Mouse (Mus musculus) midbrain, postnatal 0 days (tissue): ENCODE results near the gene Oxnad1. TPM values are rescaled to one million over a fixed set of nuclear protein-coding genes. Genes with fewer than 3 reads are reported as not detected.

ENCODE experiments used
- ATAC-seq: fragments of 200-750 bp; cut with Nextera tagmentation; 2 replicates; pipeline ENCODE4 v1.8.0; 2017; ENCODE audit warnings: moderate number of reproducible peaks, mild to moderate bottlenecking, moderate TSS enrichment, moderate library complexity; ENCODE audit not compliant: low FRiP score
- DNase-seq: peaks from one replicate; pipeline ENCODE4 v3.0.0-alpha.2; 2015; ENCODE audit warnings: low spot score
- H3K27ac ChIP-seq: fragments of 300-500 bp; sonication (generic); 2 replicates; pipeline ENCODE4 v1.5.1; 2014; ENCODE audit warnings: low read depth, mild to moderate bottlenecking, low read length, mixed read lengths
- H3K27me3 ChIP-seq: fragments of 300-500 bp; sonication (generic); 2 replicates; pipeline ENCODE4 v1.6.1; 2014; ENCODE audit warnings: low read length, control low read depth, mixed read lengths; ENCODE audit not compliant: insufficient read depth
- H3K36me3 ChIP-seq: fragments of 300-500 bp; sonication (generic); 2 replicates; pipeline ENCODE4 v1.6.1; 2014; ENCODE audit warnings: low read length, control low read depth, mixed read lengths; ENCODE audit not compliant: insufficient read depth
- H3K4me1 ChIP-seq: fragments of 300-500 bp; sonication (generic); 2 replicates; pipeline ENCODE4 v1.6.1; 2014; ENCODE audit warnings: mild to moderate bottlenecking, control low read depth, antibody characterized with exemption, low read length, mixed read lengths; ENCODE audit not compliant: insufficient read depth
- H3K4me2 ChIP-seq: fragments of 300-500 bp; sonication (generic); 2 replicates; pipeline ENCODE4 v1.6.1; 2014; ENCODE audit warnings: low read depth, mild to moderate bottlenecking, low read length, mixed read lengths; ENCODE audit not compliant: poor library complexity, severe bottlenecking
- H3K4me3 ChIP-seq: fragments of 300-500 bp; sonication (generic); 2 replicates; pipeline ENCODE4 v1.5.1; 2014; ENCODE audit warnings: low read depth, mild to moderate bottlenecking, low read length, moderate library complexity
- H3K9ac ChIP-seq: fragments of 300-500 bp; sonication (generic); replicated peaks from 2 replicates; pipeline ENCODE4 v1.6.1; 2014; ENCODE audit warnings: mild to moderate bottlenecking, low read length, moderate library complexity, mixed read lengths; ENCODE audit not compliant: poor library complexity, severe bottlenecking
- H3K9me3 ChIP-seq: fragments of 300-500 bp; sonication (generic); 2 replicates; pipeline ENCODE4 v1.6.1; 2016; ENCODE audit warnings: low read length, control low read depth
- CTCF ChIP-seq: IDR thresholded peaks from 2 replicates; pipeline ENCODE4 v1.5.1; 2016; ENCODE audit warnings: antibody characterized with exemption, mild to moderate bottlenecking
- WGBS: fragments of 180-500 bp; shearing (Covaris S2); extraction: QIAGEN DNeasy Blood & Tissue Kit; methylation state at CpG from one replicate; pipeline ENCODE4 v1.1.7; 2014; 5-methylcytosine and 5-hydroxymethylcytosine counted together
- polyA plus RNA-seq: library from polyadenylated mRNA; unstranded; fragments of >200 nt; fragmentation: Nextera tagmentation; extraction: Ambion mirVana; gene quantifications from 2 replicates; pipeline ENCODE4 v1.2.1, GENCODE M21; 2015
- total RNA-seq: library from RNA; depleted of rRNA; stranded (reverse); fragments of >200 nt; gene quantifications from 2 replicates; pipeline ENCODE4 v1.2.3, GENCODE M21; 2014; rRNA removed

Gene Oxnad1
- total RNA-seq (22.6 and 28.2 TPM in 2 replicates), polyA plus RNA-seq (17.8 and 20.0 TPM in 2 replicates)

DNA sequence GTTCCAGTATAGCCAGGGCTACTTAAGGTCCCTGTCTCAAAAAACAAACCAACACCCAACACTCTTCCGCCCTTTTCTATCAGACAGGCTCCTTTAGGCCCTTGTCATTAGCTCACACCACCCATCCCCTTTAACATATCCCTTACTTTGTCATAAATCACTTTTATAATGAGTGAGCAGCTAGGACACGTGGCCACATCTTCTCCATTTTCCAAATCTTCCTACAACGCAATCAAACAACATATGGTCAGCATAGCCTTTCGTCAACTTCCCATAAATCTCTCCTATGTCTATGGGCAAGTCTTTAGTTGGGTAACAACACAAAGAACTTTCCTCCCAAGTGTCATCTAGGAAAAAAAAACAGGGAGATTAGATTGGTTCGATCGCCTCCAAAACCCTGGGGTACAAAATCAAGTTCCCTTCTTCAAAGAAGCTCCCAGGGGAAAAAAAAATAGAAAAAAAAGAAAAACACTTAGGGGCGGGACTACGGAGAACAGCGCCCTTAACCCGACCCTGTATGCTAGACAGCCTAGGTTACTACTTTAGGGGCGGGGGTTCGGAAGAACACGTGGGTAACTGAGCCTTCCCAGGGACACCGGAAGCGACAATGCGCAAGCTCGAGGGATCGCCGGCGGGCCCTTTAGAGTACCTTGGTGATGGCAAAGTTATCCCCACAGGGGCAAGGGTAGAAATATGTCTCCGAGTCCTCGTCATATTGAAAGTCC is at the start of gene Oxnad1:
Oxnad1 (plus strand) TSS at position 614 of the 725 bp plus-strand sequence.
- DNase-seq (peak; percentile 93), ATAC-seq (peak; percentile 93)
- H3K27me3 ChIP-seq: no peaks in the 10 kb centered on the region
- peak within 1 kb of the TSS; percentile 65 for H3K9ac ChIP-seq
- H3K36me3 ChIP-seq: peaks cover 14% of the 10 kb centered on the region
- H3K27ac ChIP-seq: peak within 1 kb of the TSS; percentile 68
- no peak for TF ChIP-seq CTCF
- peak within 1 kb of the TSS; percentile 72 for H3K4me2 ChIP-seq
- H3K4me1 ChIP-seq: 0 out of 2 replicates have a peak, but pooled peaks cover 5% of the 10 kb centered on the region
- no peaks in the 10 kb centered on the region for H3K9me3 ChIP-seq
- H3K4me3 ChIP-seq: peak within 1 kb of the TSS; percentile 43
- 4% methylated on average over 22 of the region's 22 CpGs for WGBS

DNA sequence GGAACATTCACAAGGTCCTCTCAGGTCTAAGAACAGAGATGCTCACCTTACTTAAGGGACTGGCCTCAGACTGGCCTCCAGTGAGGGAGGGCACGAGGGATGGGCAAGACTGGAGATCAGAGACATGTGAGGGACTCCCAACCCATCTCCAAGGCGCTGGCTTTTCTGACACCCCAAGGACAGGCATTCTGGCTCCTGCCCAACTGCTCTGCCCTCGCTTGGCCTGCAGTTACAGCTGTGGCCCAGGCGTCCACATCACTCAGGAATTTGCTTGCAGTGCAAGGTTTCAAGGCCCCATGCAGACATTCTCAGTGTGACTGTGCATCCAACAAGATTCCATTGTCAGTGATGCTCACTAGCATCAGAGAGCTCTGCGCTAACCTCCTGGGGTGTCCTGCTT is 48.7 kb upstream of the Oxnad1 start:
- no peak overlapping the region for H3K4me3 ChIP-seq
- ATAC-seq (no peak), DNase-seq (no peak)
- no peaks in the 10 kb centered on the region for H3K27me3 ChIP-seq
- H3K27ac ChIP-seq: no peak overlapping the region
- TF ChIP-seq CTCF: no peak
- H3K4me2 ChIP-seq: no peak overlapping the region
- H3K4me1 ChIP-seq: no peaks in the 10 kb centered on the region
- no peak overlapping the region for H3K9ac ChIP-seq
- 85% methylated on average over 5 of the region's 5 CpGs for WGBS
- H3K9me3 ChIP-seq: no peaks in the 10 kb centered on the region
- no peaks in the 10 kb centered on the region for H3K36me3 ChIP-seq

DNA sequence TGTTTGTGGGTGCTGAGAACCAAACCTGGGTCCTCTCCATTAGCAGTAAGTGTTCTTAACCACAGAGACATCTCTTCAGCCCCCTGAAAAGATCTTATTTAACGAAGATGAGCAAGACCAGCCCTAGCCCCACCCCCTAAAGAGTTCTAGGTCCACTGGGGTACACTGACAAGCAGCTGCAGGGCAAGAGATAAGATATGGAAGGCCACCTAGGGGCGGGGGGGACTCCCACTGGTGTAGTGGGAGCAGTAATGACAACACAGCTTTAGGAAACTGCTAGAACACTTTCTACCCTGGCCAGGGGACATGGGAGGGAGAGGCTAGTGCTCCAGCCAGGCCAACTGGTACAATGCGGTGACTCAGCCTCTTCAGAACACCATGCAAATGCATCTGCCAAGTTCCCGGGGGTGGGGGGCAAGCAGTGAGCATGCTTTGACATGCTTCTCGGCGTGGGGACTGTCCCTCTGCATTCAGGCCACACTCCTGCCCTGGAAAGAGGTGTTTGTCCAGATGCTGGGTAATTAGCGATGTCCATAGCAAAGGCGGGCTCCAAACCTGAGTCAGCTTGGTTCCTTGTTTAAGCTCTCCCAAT is 47.4 kb upstream of the Oxnad1 start:
- Histone ChIP-seq H3K36me3 (no peaks in the 10 kb centered on the region), H3K4me3 (no peak overlapping the region), H3K9me3 (no peaks in the 10 kb centered on the region), H3K9ac (no peak overlapping the region), H3K4me1 (no peaks in the 10 kb centered on the region), H3K4me2 (no peak overlapping the region), H3K27ac (no peak overlapping the region), H3K27me3 (no peaks in the 10 kb centered on the region)
- WGBS: 79% methylated on average over 8 of the region's 8 CpGs
- DNase-seq: no peak
- no peak for ATAC-seq
- TF ChIP-seq CTCF: no peak

DNA sequence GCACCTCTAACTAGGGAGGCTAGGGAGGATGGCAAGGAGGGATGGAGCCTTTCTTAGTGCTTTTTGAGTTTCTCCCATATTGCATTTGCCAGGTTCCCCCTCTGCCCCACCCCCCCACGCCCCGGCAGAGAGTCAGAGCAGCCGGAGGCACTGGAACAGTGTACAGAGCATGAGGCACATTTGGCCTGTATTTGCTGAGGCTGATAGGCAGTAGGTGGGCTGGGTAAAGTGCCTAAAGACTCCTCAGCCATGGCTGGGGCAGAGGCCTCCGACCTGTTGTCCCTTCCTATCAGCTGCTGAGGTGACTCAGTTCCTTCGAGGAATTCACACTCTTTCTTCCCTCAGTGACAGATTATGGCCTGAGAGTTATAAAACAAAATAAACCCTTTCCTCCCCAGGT is 43.1 kb upstream of the Oxnad1 start:
- WGBS: 76% methylated on average over 5 of the region's 5 CpGs
- Histone ChIP-seq H3K9me3 (no peaks in the 10 kb centered on the region), H3K4me3 (no peak overlapping the region), H3K4me2 (no peak overlapping the region), H3K27me3 (no peaks in the 10 kb centered on the region), H3K36me3 (no peaks in the 10 kb centered on the region), H3K4me1 (no peaks in the 10 kb centered on the region), H3K27ac (no peak overlapping the region), H3K9ac (no peak overlapping the region)
- ATAC-seq (no peak), DNase-seq (no peak)
- no peak for TF ChIP-seq CTCF

DNA sequence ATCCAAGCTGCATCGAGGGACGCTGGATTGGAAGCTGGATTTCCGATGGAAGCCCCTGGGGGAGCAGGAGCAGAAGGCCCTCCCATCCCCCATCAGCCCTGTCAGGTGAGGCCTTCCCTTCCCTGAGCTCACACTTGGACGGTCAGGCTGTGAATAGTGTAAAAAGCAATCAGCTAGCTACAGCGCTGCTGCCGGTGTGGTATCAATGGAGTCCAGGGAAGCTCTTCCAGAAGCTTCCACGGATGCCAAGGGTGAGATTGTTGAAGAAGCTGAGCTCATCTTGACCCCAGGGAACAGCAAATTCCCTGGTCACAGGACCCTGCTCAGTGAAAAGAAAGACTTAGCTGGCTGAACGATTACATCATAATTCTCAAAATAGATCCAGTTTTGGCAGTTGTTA is 38.8 kb upstream of the Oxnad1 start:
- no peak overlapping the region for H3K4me2 ChIP-seq
- no peaks in the 10 kb centered on the region for H3K9me3 ChIP-seq
- no peaks in the 10 kb centered on the region for H3K36me3 ChIP-seq
- H3K27ac ChIP-seq: no peak overlapping the region
- no peak for TF ChIP-seq CTCF
- ATAC-seq (no peak), DNase-seq (no peak)
- no peaks in the 10 kb centered on the region for H3K27me3 ChIP-seq
- 79% methylated on average over 8 of the region's 8 CpGs for WGBS
- no peak overlapping the region for H3K4me3 ChIP-seq
- no peak overlapping the region for H3K9ac ChIP-seq
- no peaks in the 10 kb centered on the region for H3K4me1 ChIP-seq

DNA sequence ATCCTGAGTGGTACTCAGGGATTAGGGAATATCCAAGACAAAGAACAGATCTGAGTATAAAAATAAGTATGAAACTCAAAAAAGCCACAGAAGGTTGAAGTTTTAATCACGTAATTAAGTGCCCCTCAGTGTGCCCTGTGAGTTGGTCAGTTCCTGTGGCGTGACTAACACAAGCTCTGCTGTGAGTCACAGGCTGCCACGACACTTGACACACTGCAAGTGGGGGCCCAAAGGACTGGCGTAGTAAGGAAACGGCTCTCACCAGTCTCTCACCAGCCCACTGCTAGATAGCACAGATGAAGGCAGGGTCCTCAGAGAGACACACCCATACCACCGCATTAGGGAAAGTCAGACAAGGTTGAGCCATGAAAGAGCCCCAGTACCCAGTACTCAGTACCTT is 35.0 kb upstream of the Oxnad1 start:
- H3K36me3 ChIP-seq: no peaks in the 10 kb centered on the region
- DNase-seq (no peak), ATAC-seq (no peak)
- H3K27ac ChIP-seq: no peak overlapping the region
- no peaks in the 10 kb centered on the region for H3K27me3 ChIP-seq
- no peaks in the 10 kb centered on the region for H3K4me1 ChIP-seq
- WGBS: 88% methylated on average over 6 of the region's 6 CpGs
- no peak overlapping the region for H3K4me3 ChIP-seq
- H3K9ac ChIP-seq: no peak overlapping the region
- no peak overlapping the region for H3K4me2 ChIP-seq
- no peaks in the 10 kb centered on the region for H3K9me3 ChIP-seq
- no peak for TF ChIP-seq CTCF
